Mouse (Mus musculus): ENCODE results near the gene C1ql2. TPM values are rescaled to one million over a fixed set of nuclear protein-coding genes. Genes with fewer than 3 reads are reported as not detected.

C1ql2 gene
- total RNA-seq (2015) (not detected in 2 replicates), total RNA-seq (2017) (not detected in 2 replicates)

DNA sequence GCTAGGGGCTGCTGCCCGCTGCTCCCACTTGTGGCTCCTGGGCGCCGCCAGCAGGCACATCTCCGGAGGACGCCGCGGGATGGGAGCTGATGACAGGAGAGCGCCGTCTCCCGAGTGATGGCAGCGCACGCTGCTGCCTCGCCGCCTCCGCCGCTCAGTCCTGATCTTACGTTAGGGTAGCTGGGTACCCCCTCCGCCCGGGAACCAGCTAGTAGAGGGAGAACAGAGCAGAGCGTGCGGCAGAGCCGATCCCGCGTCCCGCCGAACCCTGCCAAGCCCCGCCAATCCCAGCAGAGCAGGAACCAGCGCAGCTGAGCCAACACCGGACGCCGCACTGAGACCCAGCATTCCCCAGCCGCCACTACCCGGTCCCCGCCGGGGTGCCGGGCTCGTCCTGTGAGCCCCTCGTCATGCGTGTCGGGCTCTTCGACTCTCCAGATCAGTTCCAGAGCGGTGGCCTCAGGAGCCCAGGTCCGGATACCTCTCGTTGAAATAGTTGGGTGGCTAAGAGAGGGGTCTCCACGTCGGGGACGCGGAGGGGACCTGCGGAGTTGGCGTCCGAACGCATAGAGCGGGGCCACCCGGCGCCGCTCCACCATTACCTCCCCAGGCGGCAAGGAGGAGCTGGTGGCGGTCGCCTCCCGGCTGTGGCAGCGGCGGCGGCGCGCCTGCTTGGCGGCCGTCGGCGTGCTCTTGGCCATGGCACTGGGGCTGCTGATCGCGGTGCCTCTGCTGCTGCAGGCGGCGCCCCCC lies at the start of gene C1ql2:
TSS of gene C1ql2 (plus strand) at position 164 of the 753 bp plus-strand sequence.
- no peak for ATAC-seq (replicated peaks; ENCODE audit: poor library complexity)

DNA sequence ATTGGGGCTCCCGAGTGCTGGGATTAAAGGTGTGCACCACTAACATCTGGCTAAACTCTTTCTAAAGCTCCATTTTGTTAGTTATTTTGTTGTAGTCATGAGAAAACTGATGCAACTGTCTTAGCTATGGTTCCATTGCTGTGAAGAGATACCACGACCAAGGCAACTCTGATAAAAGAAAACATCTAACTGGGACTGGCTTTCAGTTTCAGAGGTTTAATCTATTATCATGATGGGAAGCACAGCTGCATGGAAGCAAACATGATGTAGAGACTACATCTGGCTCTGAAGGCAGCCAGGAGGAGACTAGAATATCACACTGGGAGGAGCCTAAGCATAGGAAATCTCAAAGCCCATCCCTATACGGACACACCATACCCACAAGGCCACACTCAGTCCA lies 48.7 kb upstream of the C1ql2 start:
- ATAC-seq (replicated peaks; ENCODE audit: poor library complexity), result no peak

GRCm38 (mm10) chr1:120293803-120294202 lies 46.6 kb upstream of the C1ql2 start:
- peak; percentile 95 for ATAC-seq (replicated peaks; ENCODE audit: poor library complexity)

- no peak for ATAC-seq (replicated peaks; ENCODE audit: poor library complexity)
These were observed 43.4 kb upstream of the C1ql2 start for GRCm38 (mm10) chr1:120296936-120297335.

- ATAC-seq (replicated peaks; ENCODE audit: poor library complexity), result no peak
These were observed 34.6 kb upstream of the C1ql2 start for GRCm38 (mm10) chr1:120305801-120306200.

DNA sequence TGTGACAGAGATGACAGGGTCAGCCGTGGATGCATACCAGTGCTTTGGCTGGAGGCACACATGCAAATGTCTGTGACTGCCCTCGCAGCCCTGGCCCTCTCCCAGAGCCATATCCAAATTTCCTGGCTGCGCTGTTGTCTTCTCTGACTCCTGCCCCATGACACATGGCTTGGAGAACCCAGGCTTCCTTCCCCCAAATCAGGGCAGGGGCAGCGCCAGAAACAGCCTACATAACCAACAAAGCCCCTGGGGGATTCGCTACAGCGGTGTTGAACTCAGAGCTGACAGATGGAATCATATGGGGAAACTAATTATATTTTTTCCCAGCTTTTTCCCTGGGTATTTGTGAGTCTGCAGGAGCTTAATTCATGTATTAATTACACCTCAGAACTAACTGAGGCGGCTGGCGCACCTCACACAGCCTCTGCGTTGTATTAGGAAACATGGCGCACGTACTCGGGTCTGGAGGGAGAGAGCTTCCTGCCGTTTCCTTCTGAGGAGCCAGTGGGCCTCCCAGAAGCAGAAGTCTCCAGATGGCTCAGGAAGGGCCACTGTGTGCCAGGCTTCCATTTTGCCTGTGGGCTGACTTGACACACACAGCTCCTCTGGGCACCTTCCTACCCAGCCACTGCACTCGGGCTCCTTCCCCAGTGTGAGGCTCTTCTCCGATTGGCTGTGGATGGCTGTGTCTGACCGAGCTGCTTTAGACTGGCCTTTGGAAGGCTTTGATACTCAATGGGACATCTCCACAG lies 18.9 kb upstream of the C1ql2 start:
- no peak for ATAC-seq (replicated peaks; ENCODE audit: poor library complexity)

DNA sequence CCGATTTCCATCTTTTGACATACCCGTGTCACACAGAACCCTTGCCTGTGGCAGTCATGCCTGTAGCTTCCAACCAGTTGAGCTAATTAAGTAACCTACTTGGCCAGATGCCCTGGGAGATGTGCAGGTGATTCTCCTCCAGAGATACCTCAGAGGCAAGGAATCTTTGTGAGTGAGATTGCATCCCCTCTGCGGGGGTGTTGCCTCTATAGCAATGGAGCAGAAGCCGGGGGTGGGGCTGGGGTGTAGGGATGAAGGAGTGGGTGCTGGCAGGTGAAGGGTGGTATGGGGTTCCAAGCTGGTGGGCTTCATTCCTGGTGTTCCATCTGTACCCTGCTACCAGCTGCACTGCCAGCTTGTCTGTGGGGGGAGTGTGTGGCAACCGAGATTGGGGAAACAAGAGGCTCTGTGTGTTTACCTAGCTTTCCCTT lies 17.2 kb upstream of the C1ql2 start:
- ATAC-seq (replicated peaks; ENCODE audit: poor library complexity), result no peak

- peak; percentile 74 for ATAC-seq (replicated peaks; ENCODE audit: poor library complexity)
These were observed 12.7 kb upstream of the C1ql2 start for GRCm38 (mm10) chr1:120327714-120328113.

- no peak for ATAC-seq (replicated peaks; ENCODE audit: poor library complexity)
These were observed 12.2 kb upstream of the C1ql2 start for GRCm38 (mm10) chr1:120328212-120328611.

DNA sequence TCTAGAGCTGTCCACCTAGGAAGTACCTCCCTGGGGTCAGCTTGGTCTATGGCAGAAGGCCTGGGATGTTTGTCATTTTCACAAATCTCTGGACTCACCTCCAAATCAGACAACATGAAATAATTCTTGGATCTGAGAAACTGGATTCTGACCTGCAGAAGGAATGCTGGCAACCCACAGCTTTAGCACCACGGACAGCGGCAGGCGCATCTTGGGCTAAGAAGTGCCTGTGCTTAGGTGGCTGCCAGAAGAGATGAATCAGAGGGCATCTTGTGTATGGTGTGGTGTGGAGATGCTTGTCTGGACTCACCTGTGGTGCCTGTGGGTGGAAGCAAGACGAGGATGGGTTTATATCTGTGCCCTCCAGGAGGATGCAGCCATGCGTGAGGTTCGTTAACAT lies 8.5 kb upstream of the C1ql2 start:
- peak; percentile 55 for ATAC-seq (replicated peaks; ENCODE audit: poor library complexity)

GRCm38 (mm10) chr1:120337970-120338369 lies 2.4 kb upstream of the C1ql2 start:
- peak; percentile 45; the same call in 1 of the 2 replicates for ATAC-seq (replicated peaks; ENCODE audit: poor library complexity)

DNA sequence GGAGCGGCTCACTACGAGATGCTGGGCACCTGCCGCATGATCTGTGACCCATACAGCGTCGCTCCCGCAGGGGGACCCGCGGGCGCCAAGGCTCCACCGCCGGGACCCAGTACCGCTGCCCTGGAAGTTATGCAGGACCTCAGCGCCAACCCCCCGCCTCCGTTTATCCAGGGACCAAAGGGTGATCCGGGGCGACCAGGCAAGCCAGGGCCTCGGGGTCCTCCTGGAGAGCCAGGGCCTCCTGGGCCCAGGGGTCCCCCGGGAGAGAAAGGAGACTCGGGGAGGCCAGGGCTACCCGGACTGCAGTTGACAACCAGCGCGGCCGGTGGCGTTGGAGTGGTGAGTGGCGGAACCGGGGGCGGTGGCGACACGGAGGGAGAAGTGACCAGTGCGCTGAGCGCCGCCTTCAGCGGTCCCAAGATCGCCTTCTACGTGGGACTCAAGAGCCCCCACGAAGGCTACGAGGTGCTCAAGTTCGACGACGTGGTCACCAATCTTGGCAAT lies 842 bp downstream of the C1ql2 start:
- ATAC-seq (replicated peaks; ENCODE audit: poor library complexity), result no peak

DNA sequence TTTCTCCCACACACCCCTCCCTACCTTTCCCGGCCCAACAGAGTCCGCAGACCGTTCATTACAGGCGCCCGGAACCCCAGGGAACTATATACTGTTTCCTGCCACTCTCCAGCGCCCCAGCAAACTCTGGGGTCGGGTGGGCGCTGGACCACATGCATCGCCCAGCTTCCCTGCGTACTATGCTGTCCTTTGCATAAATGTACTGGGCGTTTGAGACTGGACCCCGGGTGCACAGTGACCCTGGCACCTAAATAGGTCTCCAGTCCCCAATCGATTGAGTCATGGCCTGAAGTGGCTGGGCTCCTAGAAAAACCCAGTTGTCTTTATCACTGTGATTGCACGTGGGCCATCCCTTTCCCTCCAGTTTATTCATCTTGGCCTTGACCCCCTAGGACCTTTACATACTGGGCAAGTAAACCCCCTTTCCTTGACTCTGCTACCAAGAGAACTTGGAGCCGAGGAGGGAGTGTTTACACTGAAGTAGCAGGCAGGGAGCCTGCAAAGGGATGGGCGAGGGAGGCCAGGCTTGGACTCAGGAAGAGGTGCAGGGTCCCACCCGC lies 1.5 kb downstream of the C1ql2 start:
- no peak for ATAC-seq (replicated peaks; ENCODE audit: poor library complexity)

- peak; percentile 71 for ATAC-seq (replicated peaks; ENCODE audit: poor library complexity)
These were observed 2.0 kb downstream of the C1ql2 start for GRCm38 (mm10) chr1:120342371-120342821.

DNA sequence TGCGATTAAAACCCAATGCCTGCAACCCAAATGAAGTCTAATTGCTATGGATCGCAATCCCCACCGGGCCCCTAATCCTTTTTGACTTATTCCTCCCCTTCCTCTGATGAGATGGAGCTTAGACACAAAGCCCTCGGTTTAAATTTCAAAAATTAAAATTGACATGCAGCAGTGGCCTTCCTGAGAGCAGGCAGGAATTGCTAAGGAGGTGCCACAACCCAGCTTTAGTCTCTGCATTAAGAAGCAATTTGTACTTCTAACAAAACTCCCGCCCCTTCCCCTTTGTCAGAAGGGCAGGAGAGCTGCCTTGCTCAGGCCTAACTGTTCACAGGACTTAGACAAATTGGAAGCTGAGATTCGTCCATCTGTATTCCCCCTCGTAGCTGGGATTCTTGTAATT lies 4.6 kb downstream of the C1ql2 start:
- no peak for ATAC-seq (replicated peaks; ENCODE audit: poor library complexity)

DNA sequence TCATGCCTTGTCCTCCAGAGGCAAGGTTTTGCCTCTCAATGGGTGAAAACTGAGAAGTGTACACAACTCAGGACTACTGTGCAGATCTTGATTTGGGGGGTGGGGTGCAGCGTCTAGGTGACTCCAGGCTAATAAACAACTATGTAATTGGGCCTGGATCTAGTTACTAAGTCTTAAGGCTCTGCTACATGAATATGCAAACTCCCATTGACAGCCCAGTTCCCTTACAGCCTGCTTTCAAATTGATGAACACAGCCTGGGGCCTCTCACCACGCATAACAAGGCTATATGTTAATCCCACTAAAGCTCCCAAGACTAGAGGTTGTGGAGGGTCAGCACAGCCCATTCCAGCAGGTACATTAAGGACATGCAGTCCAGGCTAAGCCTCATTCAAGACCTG lies 14.0 kb downstream of the C1ql2 start:
- no peak for ATAC-seq (replicated peaks; ENCODE audit: poor library complexity)

DNA sequence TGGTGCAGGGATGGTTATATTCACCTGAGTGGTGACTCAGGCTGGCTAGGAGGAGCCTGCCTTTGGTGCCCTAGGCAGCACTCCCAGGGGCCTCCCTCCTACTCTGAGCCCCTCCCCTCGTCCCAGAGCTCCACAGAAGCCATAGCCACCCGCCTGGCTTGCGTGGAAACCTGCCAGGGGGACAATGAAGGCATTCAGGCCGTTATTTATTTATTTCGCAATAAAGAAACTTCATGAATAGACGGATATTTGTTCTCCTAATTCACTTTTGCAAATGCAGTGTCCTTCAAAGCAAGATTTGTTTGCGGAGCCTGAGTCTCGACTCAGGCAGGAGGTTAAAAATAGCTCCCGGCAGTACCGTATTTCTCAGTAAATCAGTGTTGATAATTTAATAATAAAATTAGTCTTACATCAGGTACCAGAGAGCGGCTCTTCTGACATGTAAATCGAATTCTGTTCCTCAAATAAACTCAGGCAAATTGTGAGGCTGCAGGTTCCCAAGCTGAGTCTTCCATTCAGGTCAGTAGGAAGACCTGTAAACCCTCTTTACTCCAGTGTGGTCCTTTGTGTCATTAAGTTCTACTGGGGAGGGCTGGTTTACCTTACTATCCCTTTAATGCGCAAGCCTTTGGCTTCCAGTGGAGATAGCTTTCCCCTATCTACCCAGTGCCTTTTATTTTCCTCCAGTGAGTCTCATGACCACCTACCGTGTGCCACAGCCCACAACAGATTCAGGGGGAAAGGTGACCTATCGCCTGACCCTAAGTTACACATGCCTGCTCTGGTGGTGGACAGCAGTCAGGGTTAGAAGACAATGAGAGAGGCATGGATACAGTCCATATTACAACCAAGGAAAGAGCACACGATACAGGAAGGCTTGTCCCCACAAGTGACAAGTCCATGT lies 17.2 kb downstream of the C1ql2 start:
- ATAC-seq (replicated peaks; ENCODE audit: poor library complexity), result no peak

- no peak for ATAC-seq (replicated peaks; ENCODE audit: poor library complexity)
These were observed 23.3 kb downstream of the C1ql2 start for GRCm38 (mm10) chr1:120363638-120364037.

DNA sequence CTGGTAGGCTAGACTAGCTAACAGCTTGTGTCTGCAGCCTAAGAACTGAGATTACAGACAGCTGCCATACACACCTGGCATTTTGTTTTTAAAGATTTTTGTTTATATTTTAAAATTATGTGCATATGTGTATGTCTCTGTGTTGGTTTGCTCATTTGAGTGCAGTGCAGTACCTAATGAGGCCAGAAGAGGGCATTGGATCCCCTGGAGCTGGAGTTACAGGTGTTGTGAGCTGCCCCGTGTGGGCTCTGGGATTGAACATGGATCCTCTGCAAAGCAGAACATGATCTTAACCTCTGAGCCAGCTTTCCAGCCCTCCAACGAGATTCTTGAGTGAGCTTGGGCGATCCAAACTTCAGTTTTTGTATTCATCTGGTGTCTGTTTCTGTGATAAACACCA lies 27.8 kb downstream of the C1ql2 start:
- ATAC-seq (replicated peaks; ENCODE audit: poor library complexity), result no peak

GRCm38 (mm10) chr1:120374131-120374530 lies 33.7 kb downstream of the C1ql2 start:
- no peak for ATAC-seq (replicated peaks; ENCODE audit: poor library complexity)

DNA sequence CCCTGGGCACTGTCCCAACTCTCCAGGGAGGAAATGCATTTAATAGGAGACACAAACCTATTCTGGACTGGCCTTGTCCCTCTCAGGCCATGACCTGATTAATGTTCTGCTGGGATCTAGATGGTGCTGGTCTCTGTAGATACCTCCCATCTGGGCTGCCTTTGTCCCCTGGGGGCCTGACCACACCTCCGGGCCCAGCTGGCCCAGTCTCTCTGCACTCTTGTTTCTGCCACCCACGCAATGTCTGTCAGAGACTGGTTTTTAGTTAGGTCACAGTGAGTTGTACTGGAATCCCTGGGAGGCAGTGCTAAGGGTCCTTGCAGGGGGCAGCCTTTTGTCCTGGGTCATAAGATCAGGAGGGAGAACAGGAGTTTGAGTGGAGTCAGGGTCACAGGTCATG lies 34.5 kb downstream of the C1ql2 start:
- no peak for ATAC-seq (replicated peaks; ENCODE audit: poor library complexity)
